Mouse (Mus musculus): ENCODE measurements around the gene Edc3.

DNA sequence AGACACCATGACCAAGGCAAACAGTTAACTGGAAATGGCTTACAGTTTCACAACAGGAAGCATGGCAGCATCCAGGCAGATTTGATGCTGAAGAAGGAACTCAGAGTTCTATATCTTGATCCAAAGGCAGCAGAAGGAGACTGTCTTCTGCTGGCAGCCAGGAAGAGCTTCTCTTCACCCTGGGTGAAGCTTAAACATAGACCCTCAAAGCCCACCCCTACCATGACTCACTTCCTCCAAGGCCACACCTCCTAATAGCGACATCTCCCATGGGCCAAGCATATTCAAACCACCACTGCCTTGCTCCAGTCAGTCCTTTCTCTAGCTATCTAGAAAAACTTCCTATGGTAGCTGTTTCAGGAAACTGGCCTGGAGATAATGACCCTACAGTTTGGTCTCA is 38.7 kb downstream of the Edc3 start:
- no peak for TF ChIP-seq CTCF (IDR thresholded peaks at IDR 0.05; ENCODE audit: borderline replicate concordance, control insufficient read depth, extremely low read depth, insufficient read depth, low read length, poor library complexity)
- no peak for TF ChIP-seq POLR2A (IDR thresholded peaks at IDR 0.05; ENCODE audit: control insufficient read depth, extremely low read depth, insufficient read depth, low read length, poor library complexity)
